Mouse (Mus musculus) liver, embryonic 14.5 days (tissue): ENCODE measurements around the gene Ndufb5. TPM values are rescaled to one million over a fixed set of nuclear protein-coding genes. Genes with fewer than 3 reads are reported as not detected.
A peak's percentile ranks its signal among the peaks of the same experiment; 100 is the strongest.

Experiments used
- ATAC-seq: fragments of 200-750 bp; cut with Nextera tagmentation; 2 replicates; pipeline ENCODE4 v1.8.0; 2017; ENCODE audit warnings: moderate number of reproducible peaks, mild to moderate bottlenecking, moderate library complexity; ENCODE audit not compliant: insufficient read depth
- DNase-seq, 3 experiments: peaks; one replicate each; pipeline ENCODE4 v3.0.0-alpha.2; 2012 to 2013; ENCODE audit warnings: low read depth in 3 of 3, low spot score in 3 of 3
- H3K27ac ChIP-seq: fragments of 300-500 bp; sonication (generic); 2 replicates; pipeline ENCODE4 v1.5.1; 2014; ENCODE audit warnings: moderate library complexity, mild to moderate bottlenecking, control low read depth, inconsistent platforms
- H3K27me3 ChIP-seq: fragments of 300-500 bp; sonication (generic); 2 replicates; pipeline ENCODE4 v1.6.1; 2014; ENCODE audit warnings: mild to moderate bottlenecking, low read length, moderate library complexity; ENCODE audit not compliant: control insufficient read depth, insufficient read depth
- H3K36me3 ChIP-seq: fragments of 300-500 bp; sonication (generic); replicated peaks from 2 replicates; pipeline ENCODE4 v1.6.1; 2014; ENCODE audit warnings: low read depth; ENCODE audit not compliant: control insufficient read depth, insufficient read depth
- H3K4me1 ChIP-seq, 2 experiments: fragments of 200-500 bp in 1 of 2; fragments of 300-500 bp in 1 of 2; sonication (generic) in 1 of 2; replicated peaks; 2 replicates each; pipeline ENCODE4 v1.6.1; 2012 to 2014; ENCODE audit warnings: antibody characterized with exemption in 1 of 2, inconsistent platforms in 1 of 2, low read length in 1 of 2; ENCODE audit not compliant: control insufficient read depth in 2 of 2, insufficient read depth in 2 of 2
- H3K4me2 ChIP-seq: fragments of 300-500 bp; sonication (generic); 2 replicates; pipeline ENCODE4 v1.6.1; 2014; ENCODE audit warnings: low read depth, mild to moderate bottlenecking, control low read depth, moderate library complexity
- H3K4me3 ChIP-seq, 2 experiments: fragments of 200-500 bp in 1 of 2; fragments of 300-500 bp in 1 of 2; sonication (generic) in 1 of 2; 2 replicates each; pipeline ENCODE4 v1.5.1; 2012 to 2014; ENCODE audit warnings: low read depth in 2 of 2, low read length in 2 of 2, mild to moderate bottlenecking in 2 of 2, control low read depth in 1 of 2, inconsistent platforms in 1 of 2, moderate library complexity in 1 of 2; ENCODE audit not compliant: insufficient read depth in 1 of 2
- H3K9ac ChIP-seq: fragments of 300-500 bp; sonication (generic); replicated peaks from 2 replicates; pipeline ENCODE4 v1.6.1; 2014; ENCODE audit warnings: mild to moderate bottlenecking, control low read depth, moderate library complexity
- H3K9me3 ChIP-seq: fragments of 300-500 bp; sonication (generic); 2 replicates; pipeline ENCODE4 v1.6.1; 2016; ENCODE audit warnings: low read length, mixed read lengths; ENCODE audit not compliant: control insufficient read depth
- CTCF ChIP-seq: IDR thresholded peaks from 2 replicates; pipeline ENCODE4 v1.5.1; 2016; ENCODE audit warnings: antibody characterized with exemption, low read depth, control low read depth
- EP300 ChIP-seq: IDR thresholded peaks from 2 replicates; pipeline ENCODE4 v1.6.1; 2016; ENCODE audit warnings: antibody characterized with exemption, low read depth
- WGBS: fragments of 180-500 bp; shearing (Covaris S2); extraction: QIAGEN DNeasy Blood & Tissue Kit; methylation state at CpG from one replicate; pipeline ENCODE4 v1.1.7; 2014; ENCODE audit not compliant: insufficient replicate concordance; 5-methylcytosine and 5-hydroxymethylcytosine counted together
- polyA plus RNA-seq, 2 experiments: library from polyadenylated mRNA; depleted of rRNA in 1 of 2; stranded (reverse) in 1 of 2; unstranded in 1 of 2; fragments of >200 nt; fragmentation: Nextera tagmentation in 1 of 2; extraction: Ambion mirVana in 1 of 2; gene quantifications; 2 replicates each; pipeline versions ENCODE4 v1.2.1 to v1.2.3; 2012 to 2014

Ndufb5 gene
- polyA plus RNA-seq (2012; rRNA removed) = 90.6 and 112 TPM in 2 replicates
- polyA plus RNA-seq (2014; fragmentation: Nextera tagmentation; extraction: Ambion mirVana) = 157 and 163 TPM in 2 replicates

GRCm38 (mm10) chr3:32736244-32737171 is at the start of gene Ndufb5:
Gene Ndufb5 (plus strand): TSS chr3:32736990.
- WGBS = under 1% methylated on average over 62 of the region's 62 CpGs
- peak within 1 kb of the TSS; percentile 75 for H3K9ac ChIP-seq
- H3K27ac ChIP-seq = peak within 1 kb of the TSS; percentile 48
- peak; percentile 91 for ATAC-seq
- DNase-seq = peak; percentile 98
- peak within 1 kb of the TSS; percentile 93 to 97 for H3K4me3 ChIP-seq
- no peaks in the 10 kb centered on the region for H3K27me3 ChIP-seq
- TF ChIP-seq CTCF (0 out of 2 replicates have a peak, but pooled peaks have one; percentile 10), EP300 (no peak)
- H3K9me3 ChIP-seq = no peaks in the 10 kb centered on the region
- peaks cover 12 to 14% of the 10 kb centered on the region in 2 experiments for H3K4me1 ChIP-seq
- peak within 1 kb of the TSS; percentile 76 for H3K4me2 ChIP-seq
- H3K36me3 ChIP-seq = peaks cover 7% of the 10 kb centered on the region

- no peaks in the 10 kb centered on the region for H3K27me3 ChIP-seq
- H3K27ac ChIP-seq = no peak overlapping the region
- H3K4me2 ChIP-seq = no peak overlapping the region
- DNase-seq (no peak), ATAC-seq (no peak)
- H3K4me1 ChIP-seq = peaks cover 24 to 30% of the 10 kb centered on the region in 2 experiments
- TF ChIP-seq CTCF (no peak), EP300 (no peak)
- no peaks in the 10 kb centered on the region for H3K9me3 ChIP-seq
- WGBS = 45% methylated on average over 4 of the region's 4 CpGs
- H3K4me3 ChIP-seq = no peak overlapping the region
- no peak overlapping the region for H3K9ac ChIP-seq
- H3K36me3 ChIP-seq = no peaks in the 10 kb centered on the region
These were observed 49.6 kb upstream of the Ndufb5 start for GRCm38 (mm10) chr3:32687156-32687555.

GRCm38 (mm10) chr3:32689567-32689999 is 47.2 kb upstream of the Ndufb5 start:
- peak overlapping the region; percentile 28; the same call in 1 of the 2 replicates for H3K4me2 ChIP-seq
- H3K27me3 ChIP-seq = no peaks in the 10 kb centered on the region
- no peak overlapping the region for H3K4me3 ChIP-seq
- H3K27ac ChIP-seq = peak overlapping the region; percentile 35
- no peaks in the 10 kb centered on the region for H3K36me3 ChIP-seq
- WGBS = 19% methylated on average over 9 of the region's 9 CpGs
- no peaks in the 10 kb centered on the region for H3K9me3 ChIP-seq
- DNase-seq (peak; percentile 39 to 56 (median 54)), ATAC-seq (peak; percentile 84)
- TF ChIP-seq EP300 = peak; percentile 72
- no peak for TF ChIP-seq CTCF
- peaks cover 27 to 33% of the 10 kb centered on the region in 2 experiments for H3K4me1 ChIP-seq
- no peak overlapping the region; the same call in none of the 2 replicates for H3K9ac ChIP-seq

- peak overlapping the region; percentile 35 for H3K27ac ChIP-seq
- peak; percentile 53; the same call in 1 of the 2 replicates for ATAC-seq
- 44% methylated on average over 3 of the region's 3 CpGs for WGBS
These were observed 46.8 kb upstream of the Ndufb5 start for GRCm38 (mm10) chr3:32690008-32690407.

GRCm38 (mm10) chr3:32690901-32691300 is 45.9 kb upstream of the Ndufb5 start:
- Histone ChIP-seq H3K4me2 (peak overlapping the region; percentile 28), H3K4me3 (no peak overlapping the region), H3K27me3 (no peaks in the 10 kb centered on the region), H3K36me3 (no peaks in the 10 kb centered on the region), H3K4me1 (peaks cover 34 to 44% of the 10 kb centered on the region in 2 experiments), H3K9ac (0 out of 2 replicates have a peak overlapping the region, but pooled peaks have one; percentile 12), H3K9me3 (no peaks in the 10 kb centered on the region), H3K27ac (peak overlapping the region; percentile 50)
- peak; percentile 27 to 54 (median 49) for DNase-seq
- peak; percentile 69 for ATAC-seq
- peak; percentile 22; the same call in 1 of the 2 replicates for TF ChIP-seq CTCF
- peak; percentile 62 for TF ChIP-seq EP300
- WGBS = 15% methylated on average over 1 of the region's 1 CpGs

More at GRCm38 (mm10) chr3:32690008-32690407, 46.8 kb upstream of the Ndufb5 start:
- no peak for DNase-seq
- Histone ChIP-seq H3K4me2 (peak overlapping the region; percentile 28; the same call in 1 of the 2 replicates), H3K27me3 (no peaks in the 10 kb centered on the region), H3K9me3 (no peaks in the 10 kb centered on the region), H3K4me3 (no peak overlapping the region), H3K36me3 (no peaks in the 10 kb centered on the region), H3K4me1 (peaks cover 27 to 35% of the 10 kb centered on the region in 2 experiments), H3K9ac (no peak overlapping the region; the same call in 1 of the 2 replicates)
- TF ChIP-seq CTCF = no peak
- no peak for TF ChIP-seq EP300
